Mouse (Mus musculus): ENCODE results near the gene Hesx1. TPM values are rescaled to one million over a fixed set of nuclear protein-coding genes. Genes with fewer than 3 reads are reported as not detected.

The Hesx1 gene
- polyA plus RNA-seq, 1 experiment from 2014 or later = 0.23 TPM

DNA sequence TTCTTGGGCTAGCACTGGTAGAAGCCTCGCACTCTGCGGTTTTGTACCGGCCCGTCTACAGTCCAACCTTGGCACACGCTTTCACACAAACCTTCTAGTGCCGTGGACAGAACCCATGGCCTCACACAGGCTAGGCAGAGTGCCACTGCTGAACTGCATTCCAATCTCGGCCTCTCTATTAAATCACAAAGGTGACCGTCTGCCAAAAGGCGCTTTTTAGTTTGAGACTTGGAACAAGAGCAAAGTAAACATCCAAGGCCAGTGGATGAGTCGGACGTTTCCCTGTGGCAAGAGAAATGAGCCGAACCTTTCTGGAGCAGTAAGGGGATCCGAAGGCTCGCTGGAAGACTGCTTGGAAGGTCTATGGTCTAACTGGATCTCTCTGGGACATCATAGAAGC, 25.6 kb downstream of the Hesx1 start:
- Histone ChIP-seq H3K36me3 (no peaks in the 10 kb centered on the region), H3K4me1 (no peaks in the 10 kb centered on the region), H3K4me2 (replicated peaks) (no peak overlapping the region), H3K9me3 (no peaks in the 10 kb centered on the region), H3K4me3 (no peak overlapping the region), H3K27ac (no peak overlapping the region), H3K9ac (no peak overlapping the region), H3K27me3 (replicated peaks) (no peaks in the 10 kb centered on the region)
- no peak for ATAC-seq (ENCODE audit: low FRiP score, low read depth)
- 90% methylated on average over 14 of the region's 14 CpGs for WGBS

DNA sequence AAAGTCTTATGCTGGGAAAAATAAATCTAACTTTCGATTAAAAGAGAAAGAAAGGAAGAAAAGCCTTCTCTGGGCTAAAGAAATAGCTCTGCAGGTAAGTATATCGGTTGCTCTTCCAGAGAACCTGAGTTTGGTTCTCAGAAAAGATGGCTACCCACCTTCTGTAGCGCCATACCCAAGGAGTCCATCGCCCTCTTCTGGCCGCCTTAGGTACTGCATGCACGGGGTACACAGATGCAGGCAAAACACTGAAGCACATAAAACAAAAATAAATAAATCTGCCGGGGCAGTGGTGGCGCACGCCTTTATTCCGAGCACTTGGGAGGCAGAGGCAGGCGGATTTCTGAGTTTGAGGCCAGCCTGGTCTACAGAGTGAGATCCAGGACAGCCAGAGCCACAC, 28.7 kb downstream of the Hesx1 start:
- ATAC-seq (ENCODE audit: low FRiP score, low read depth) = no peak
- Histone ChIP-seq H3K9me3 (no peaks in the 10 kb centered on the region), H3K27ac (no peak overlapping the region), H3K27me3 (replicated peaks) (no peaks in the 10 kb centered on the region), H3K9ac (no peak overlapping the region), H3K36me3 (no peaks in the 10 kb centered on the region), H3K4me3 (no peak overlapping the region), H3K4me1 (no peaks in the 10 kb centered on the region), H3K4me2 (replicated peaks) (no peak overlapping the region)
- WGBS = 47% methylated on average over 11 of the region's 11 CpGs

DNA sequence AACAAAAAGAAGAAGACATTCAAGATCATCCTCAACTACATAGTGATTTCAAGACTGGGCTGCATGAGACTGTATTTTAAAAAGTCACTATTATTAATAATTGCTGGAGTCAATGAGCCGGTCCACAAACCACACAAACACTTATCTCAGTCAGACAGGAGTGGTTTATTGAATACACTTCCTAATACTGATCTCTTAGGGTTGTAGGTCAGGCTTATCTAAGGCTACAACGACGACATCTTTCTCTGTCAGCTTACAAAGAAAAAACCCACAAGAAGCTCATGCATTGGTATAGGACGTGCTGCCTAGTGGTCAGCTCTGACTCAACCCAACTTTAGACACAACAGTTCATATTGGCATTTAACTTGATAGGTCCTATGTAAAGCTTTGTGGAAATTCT, 30.4 kb downstream of the Hesx1 start:
- H3K4me1 ChIP-seq = no peaks in the 10 kb centered on the region
- 88% methylated on average over 4 of the region's 4 CpGs for WGBS
- H3K4me2 ChIP-seq (replicated peaks) = no peak overlapping the region
- H3K4me3 ChIP-seq = no peak overlapping the region
- no peaks in the 10 kb centered on the region for H3K9me3 ChIP-seq
- H3K27me3 ChIP-seq (replicated peaks) = no peaks in the 10 kb centered on the region
- no peak overlapping the region for H3K9ac ChIP-seq
- ATAC-seq (ENCODE audit: low FRiP score, low read depth) = no peak
- no peak overlapping the region for H3K27ac ChIP-seq
- H3K36me3 ChIP-seq = no peaks in the 10 kb centered on the region

DNA sequence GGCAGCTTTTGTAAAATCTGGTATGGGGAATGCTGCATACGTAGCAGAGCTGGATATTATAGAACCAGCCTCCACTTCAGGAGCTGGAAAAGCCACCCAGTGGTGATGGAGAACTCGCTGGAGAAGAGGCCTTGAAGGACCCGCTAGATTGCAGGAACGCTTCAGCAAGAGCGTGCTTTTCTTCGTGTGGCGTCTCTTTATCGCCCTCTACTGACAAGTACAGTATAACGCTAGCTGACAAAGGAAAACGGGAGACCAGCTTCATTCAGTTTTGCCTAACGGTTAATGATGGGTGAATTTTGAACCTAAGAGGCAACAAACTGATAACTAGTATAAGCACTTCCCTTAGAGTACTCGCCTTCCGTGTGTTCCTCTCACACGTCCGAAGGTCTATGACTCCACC, 35.6 kb downstream of the Hesx1 start:
- Histone ChIP-seq H3K4me1 (no peaks in the 10 kb centered on the region), H3K4me2 (replicated peaks) (no peak overlapping the region), H3K27ac (no peak overlapping the region), H3K9ac (no peak overlapping the region), H3K9me3 (no peaks in the 10 kb centered on the region), H3K36me3 (no peaks in the 10 kb centered on the region), H3K4me3 (no peak overlapping the region), H3K27me3 (replicated peaks) (no peaks in the 10 kb centered on the region)
- 5% methylated on average over 15 of the region's 15 CpGs for WGBS
- ATAC-seq (ENCODE audit: low FRiP score, low read depth) = 0 out of 2 replicates have a peak, but pooled peaks have one; percentile 41

DNA sequence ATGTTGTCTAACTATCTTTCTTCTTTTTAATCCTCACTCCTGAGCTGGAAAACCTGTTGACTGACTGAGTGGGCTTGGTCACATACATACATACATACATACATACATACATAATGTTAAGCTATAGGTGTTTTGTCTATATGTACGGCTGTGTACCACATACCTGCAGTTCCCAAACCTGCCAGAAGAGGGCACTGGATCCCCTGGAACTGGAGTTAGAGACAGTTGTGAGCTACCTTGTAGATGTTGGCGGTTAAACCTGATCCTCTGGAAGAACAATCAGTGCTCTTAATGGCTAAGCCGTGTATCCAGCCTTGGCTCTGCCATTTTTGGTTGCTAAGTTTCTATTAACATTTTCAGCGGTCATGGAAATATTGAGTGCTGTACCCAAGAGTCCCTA, 36.9 kb downstream of the Hesx1 start:
- Histone ChIP-seq H3K4me1 (no peaks in the 10 kb centered on the region), H3K4me2 (replicated peaks) (no peak overlapping the region)
- no peak for ATAC-seq (ENCODE audit: low FRiP score, low read depth)

DNA sequence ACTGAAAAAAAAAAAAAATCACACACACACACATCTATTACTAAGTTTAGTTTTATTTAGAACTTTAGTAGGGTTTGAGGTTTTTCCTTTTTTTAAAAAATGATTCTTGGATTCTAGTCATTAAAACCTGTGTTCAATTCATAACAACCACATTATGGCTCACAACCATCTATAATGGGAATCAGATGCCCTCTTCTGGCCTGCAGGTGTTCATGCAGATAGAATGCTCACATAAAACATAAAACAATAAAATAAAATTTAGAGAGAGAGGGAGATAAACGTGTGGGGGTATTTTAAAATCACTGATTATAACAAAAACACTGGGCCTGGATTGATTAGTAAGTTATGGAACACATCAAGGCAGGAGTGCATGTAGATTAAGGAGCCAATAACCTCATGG, 43.3 kb downstream of the Hesx1 start:
- H3K27me3 ChIP-seq (replicated peaks) = 0 out of 2 replicates have a peak, but pooled peaks cover 10% of the 10 kb centered on the region
- peaks cover 15% of the 10 kb centered on the region for H3K4me1 ChIP-seq
- 72% methylated on average over 1 of the region's 1 CpGs for WGBS
- H3K9ac ChIP-seq = no peak overlapping the region
- H3K36me3 ChIP-seq = no peaks in the 10 kb centered on the region
- no peak overlapping the region for H3K27ac ChIP-seq
- H3K4me3 ChIP-seq = no peak overlapping the region
- no peaks in the 10 kb centered on the region for H3K9me3 ChIP-seq
- no peak for ATAC-seq (ENCODE audit: low FRiP score, low read depth)
- no peak overlapping the region for H3K4me2 ChIP-seq (replicated peaks)

More for the DNA sequence above, 36.9 kb downstream of the Hesx1 start:
- no peaks in the 10 kb centered on the region for H3K9me3 ChIP-seq
- no peak overlapping the region for H3K9ac ChIP-seq
- H3K27me3 ChIP-seq (replicated peaks) = no peaks in the 10 kb centered on the region
- H3K27ac ChIP-seq = no peak overlapping the region
- H3K4me3 ChIP-seq = no peak overlapping the region
- no peaks in the 10 kb centered on the region for H3K36me3 ChIP-seq
- WGBS = 13% methylated on average over 4 of the region's 4 CpGs

DNA sequence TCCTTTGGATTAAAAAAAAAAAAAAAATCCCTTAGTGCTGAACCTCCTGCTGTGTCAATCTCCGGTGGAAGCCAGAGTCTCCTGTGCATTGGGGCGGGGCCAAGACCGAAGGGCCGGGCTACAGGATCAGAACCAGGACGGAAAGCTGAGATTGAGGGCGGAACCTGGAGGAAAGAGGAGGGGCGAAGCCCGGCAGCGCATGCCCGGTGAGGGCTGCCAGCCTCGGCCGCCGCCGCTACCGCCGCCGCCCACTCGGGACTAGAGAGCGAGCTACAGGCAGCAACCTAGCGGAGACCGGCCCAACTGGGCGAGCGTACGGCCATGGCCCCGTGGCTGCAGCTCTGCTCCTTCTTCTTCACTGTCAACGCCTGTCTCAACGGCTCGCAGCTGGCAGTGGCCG, 44.6 kb downstream of the Hesx1 start, which contains the start of gene Il17rd:
Gene Il17rd (plus strand): TSS at position 159 of the 400 bp plus-strand sequence.
- H3K9ac ChIP-seq = peak within 1 kb of the TSS; percentile 76
- no peaks in the 10 kb centered on the region for H3K9me3 ChIP-seq
- 0% methylated on average over 29 of the region's 29 CpGs for WGBS
- no peak within 1 kb of the TSS for H3K27ac ChIP-seq
- H3K27me3 ChIP-seq (replicated peaks) = 0 out of 2 replicates have a peak, but pooled peaks cover 10% of the 10 kb centered on the region
- ATAC-seq (ENCODE audit: low FRiP score, low read depth) = peak; percentile 91
- peaks cover 17% of the 10 kb centered on the region for H3K4me1 ChIP-seq
- peak within 1 kb of the TSS; percentile 92 for H3K4me3 ChIP-seq
- H3K4me2 ChIP-seq (replicated peaks) = peak within 1 kb of the TSS; percentile 96
- no peaks in the 10 kb centered on the region for H3K36me3 ChIP-seq

DNA sequence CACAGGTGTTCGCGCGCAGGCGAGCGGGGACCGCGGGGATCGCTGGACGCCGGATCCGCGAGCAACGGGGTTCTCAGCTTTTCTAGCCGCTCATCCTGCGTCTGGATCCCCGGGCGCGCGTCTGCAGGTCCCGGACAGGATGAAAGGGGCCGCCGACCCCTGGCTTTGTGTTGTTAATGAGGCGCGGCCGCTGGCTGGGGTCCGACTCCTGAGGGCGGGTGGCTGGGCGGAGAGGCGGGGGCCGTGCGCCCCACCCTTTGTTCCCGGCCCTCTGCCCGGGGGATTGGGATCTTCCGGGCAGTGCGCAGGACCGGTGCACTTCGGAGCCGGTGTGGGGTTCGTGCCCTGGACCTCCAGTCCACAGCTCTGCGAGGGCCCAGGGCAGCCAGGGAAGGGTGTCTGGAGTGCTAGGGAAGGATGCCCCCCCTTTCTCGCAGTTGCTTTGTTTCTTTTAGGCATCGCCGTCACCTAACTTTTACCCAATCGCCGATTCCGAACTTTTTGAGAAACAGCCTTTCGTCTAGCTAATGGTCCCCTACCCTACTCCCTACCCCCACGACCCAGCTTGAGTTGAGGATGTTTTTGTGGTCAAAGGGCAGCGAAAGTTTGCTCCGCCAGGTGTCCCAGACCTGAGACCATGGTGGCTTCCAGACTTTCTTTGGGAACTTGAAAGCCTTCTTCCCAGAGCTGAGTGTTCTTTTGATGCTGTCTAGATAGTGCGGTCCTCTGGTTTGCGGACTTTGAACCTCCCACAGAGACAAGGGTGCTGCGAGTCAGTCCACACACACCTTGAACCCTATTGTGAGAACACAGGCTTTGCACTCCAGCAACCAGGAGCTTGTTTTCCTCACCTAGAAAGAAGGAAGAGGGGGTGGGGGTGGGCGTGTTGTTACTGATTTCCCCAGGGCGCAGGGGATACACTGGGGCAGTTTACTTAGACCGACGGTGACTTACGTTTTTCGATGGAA, 45.3 kb downstream of the Hesx1 start:
- WGBS = under 1% methylated on average over 59 of the region's 59 CpGs
- Histone ChIP-seq H3K9me3 (no peaks in the 10 kb centered on the region), H3K4me2 (replicated peaks) (peak overlapping the region; percentile 96), H3K4me3 (peak overlapping the region; percentile 92), H3K36me3 (no peaks in the 10 kb centered on the region), H3K27me3 (replicated peaks) (0 out of 2 replicates have a peak, but pooled peaks cover 10% of the 10 kb centered on the region), H3K4me1 (peaks cover 25% of the 10 kb centered on the region), H3K9ac (peak overlapping the region; percentile 76), H3K27ac (no peak overlapping the region)
- ATAC-seq (ENCODE audit: low FRiP score, low read depth) = peak; percentile 71

DNA sequence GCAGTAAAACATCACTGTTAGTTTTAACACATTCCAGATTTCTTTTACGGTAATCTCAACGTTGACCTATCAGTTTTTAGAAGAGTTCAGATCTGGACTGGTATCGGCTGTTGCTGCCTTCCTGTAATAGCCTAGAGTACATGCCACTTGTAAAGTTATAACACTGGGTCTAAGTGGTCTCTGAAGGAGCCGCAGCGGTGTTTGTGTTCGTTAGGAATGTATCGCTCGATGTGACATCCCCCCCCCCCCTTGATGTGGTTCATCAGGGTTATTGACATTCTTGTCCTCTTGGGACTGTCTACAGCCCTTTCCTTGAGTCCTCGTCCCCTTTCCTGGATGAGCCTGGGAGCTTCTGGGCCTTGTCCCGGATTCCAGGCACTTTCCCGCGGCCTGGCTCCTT, 46.2 kb downstream of the Hesx1 start:
- Histone ChIP-seq H3K4me2 (replicated peaks) (peak overlapping the region; percentile 96), H3K27me3 (replicated peaks) (0 out of 2 replicates have a peak, but pooled peaks cover 10% of the 10 kb centered on the region), H3K4me3 (peak overlapping the region; percentile 92), H3K4me1 (peaks cover 32% of the 10 kb centered on the region), H3K36me3 (no peaks in the 10 kb centered on the region), H3K27ac (no peak overlapping the region), H3K9me3 (no peaks in the 10 kb centered on the region), H3K9ac (0 out of 2 replicates have a peak overlapping the region, but pooled peaks have one; percentile 76)
- no peak for ATAC-seq (ENCODE audit: low FRiP score, low read depth)
- 7% methylated on average over 12 of the region's 12 CpGs for WGBS

DNA sequence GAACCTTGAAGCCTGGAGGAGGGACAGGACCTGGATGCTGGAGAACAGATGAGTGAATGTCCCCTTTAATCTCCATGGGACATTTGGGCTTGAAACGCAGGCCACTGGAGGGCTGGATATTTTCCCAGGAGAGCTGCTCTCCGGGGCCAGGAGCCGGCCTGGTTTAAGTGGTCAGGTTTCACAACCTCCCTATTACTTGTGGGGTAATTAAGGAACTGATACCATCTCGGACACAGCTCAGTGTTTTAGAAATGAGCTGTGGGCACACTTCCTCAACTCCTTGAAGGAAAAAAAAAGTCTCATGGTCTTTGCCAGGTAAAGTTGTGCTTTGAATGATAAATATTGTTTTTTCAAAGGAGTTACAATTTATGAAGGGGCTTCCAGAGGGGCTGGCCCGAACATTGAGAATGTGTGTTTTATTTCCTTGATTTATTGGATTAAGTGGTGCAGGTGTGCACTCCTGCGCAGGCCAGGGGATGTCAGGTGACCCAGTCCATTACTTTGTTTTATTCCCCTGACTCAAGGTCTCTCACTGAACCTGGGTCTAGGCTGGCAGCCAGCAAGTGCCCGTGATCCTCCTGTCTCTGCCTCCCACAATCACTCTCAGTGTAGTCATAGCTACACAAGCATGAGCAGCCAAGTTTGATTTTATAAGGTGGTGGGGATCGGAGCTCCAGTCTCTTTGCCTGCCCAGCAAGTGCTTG, 48.2 kb downstream of the Hesx1 start:
- H3K36me3 ChIP-seq = no peaks in the 10 kb centered on the region
- H3K4me2 ChIP-seq (replicated peaks) = 0 out of 2 replicates have a peak overlapping the region, but pooled peaks have one; percentile 1
- H3K9me3 ChIP-seq = no peaks in the 10 kb centered on the region
- no peak overlapping the region for H3K9ac ChIP-seq
- no peak overlapping the region for H3K27ac ChIP-seq
- WGBS = 39% methylated on average over 8 of the region's 8 CpGs
- peaks cover 49% of the 10 kb centered on the region for H3K4me1 ChIP-seq
- H3K4me3 ChIP-seq = no peak overlapping the region
- 0 out of 2 replicates have a peak, but pooled peaks cover 10% of the 10 kb centered on the region for H3K27me3 ChIP-seq (replicated peaks)
- no peak for ATAC-seq (ENCODE audit: low FRiP score, low read depth)

DNA sequence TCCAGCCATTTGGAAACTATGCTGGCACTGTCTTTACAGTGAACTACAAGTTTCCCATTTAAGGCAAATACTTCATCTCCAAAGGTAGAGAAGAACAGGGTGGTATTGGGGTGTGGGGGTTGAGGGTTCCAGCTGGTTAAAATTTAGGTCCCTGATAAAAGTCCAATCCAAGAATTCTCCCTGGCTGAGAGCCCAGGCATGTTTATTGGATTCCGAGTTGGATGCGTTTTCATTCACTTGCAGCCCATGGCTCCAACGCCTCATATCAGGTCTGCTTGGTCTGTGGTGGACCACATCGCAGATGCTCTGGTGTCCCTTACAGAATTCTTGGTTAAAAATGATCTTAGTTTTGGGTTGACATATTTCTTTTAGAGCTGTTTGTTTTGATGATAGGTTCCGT, 49.2 kb downstream of the Hesx1 start:
- Histone ChIP-seq H3K4me2 (replicated peaks) (no peak overlapping the region), H3K4me1 (peaks cover 55% of the 10 kb centered on the region), H3K27ac (no peak overlapping the region), H3K9me3 (no peaks in the 10 kb centered on the region), H3K27me3 (replicated peaks) (0 out of 2 replicates have a peak, but pooled peaks cover 10% of the 10 kb centered on the region), H3K4me3 (no peak overlapping the region), H3K36me3 (no peaks in the 10 kb centered on the region), H3K9ac (no peak overlapping the region)
- ATAC-seq (ENCODE audit: low FRiP score, low read depth) = no peak
- WGBS = 57% methylated on average over 5 of the region's 5 CpGs
